Mouse (Mus musculus): ENCODE results near the gene Cyp2ab1.
"Not testable (repeated sequence)": the region's sequence is repeated elsewhere in the genome, so short reads cannot be mapped to it uniquely, and the experiment has no call there.

Cyp2ab1 gene

GRCm38 (mm10) chr16:20325286-20325685 lies at the start of gene Cyp2ab1:
TSS of gene Cyp2ab1 (minus strand) at chr16:20325404.
- no peak for DNase-seq

DNA sequence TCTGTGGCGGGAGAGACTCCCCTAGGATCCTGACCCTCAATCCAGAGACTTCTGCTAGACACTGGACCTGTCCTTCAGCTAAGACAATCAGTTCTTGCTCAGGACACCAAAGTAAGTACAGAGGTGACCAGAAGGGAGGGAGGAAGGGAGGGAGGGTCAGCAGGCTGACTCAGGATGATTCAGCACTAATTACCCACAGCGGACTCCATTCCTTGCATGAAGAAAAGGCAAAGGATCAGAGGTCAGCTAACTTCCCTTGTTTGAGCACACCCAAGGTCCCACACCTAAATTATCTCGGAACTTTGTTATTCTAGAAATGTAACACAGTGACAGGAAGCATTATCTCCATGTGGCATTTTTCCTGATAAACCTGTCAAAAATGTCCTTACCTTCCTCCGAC lies 46.5 kb upstream of the Cyp2ab1 start:
- DNase-seq, result peak; percentile 32

DNA sequence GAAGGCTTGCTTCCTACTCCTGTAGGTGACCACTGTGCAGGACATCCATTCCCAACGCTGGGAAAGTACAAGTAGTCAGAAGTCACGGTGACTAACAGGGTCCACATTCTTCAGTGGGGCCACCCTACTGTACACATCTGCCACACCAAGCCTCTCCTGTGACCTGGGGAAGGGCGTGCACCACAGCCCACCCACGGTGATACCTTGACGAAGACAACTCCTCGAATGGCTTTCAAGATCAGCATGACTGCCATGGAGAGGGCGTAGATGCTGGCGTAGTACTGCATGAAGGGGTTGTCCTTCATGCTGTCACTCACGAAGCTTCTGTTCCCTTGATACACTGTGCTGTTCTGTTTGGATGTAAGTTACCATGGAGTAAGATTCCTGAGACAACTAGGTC lies 43.0 kb upstream of the Cyp2ab1 start:
- no peak for DNase-seq

GRCm38 (mm10) chr16:20362121-20362520 lies 36.9 kb upstream of the Cyp2ab1 start:
- no peak for DNase-seq

GRCm38 (mm10) chr16:20361496-20361895 lies 36.3 kb upstream of the Cyp2ab1 start:
- DNase-seq, result not testable (repeated sequence)

DNA sequence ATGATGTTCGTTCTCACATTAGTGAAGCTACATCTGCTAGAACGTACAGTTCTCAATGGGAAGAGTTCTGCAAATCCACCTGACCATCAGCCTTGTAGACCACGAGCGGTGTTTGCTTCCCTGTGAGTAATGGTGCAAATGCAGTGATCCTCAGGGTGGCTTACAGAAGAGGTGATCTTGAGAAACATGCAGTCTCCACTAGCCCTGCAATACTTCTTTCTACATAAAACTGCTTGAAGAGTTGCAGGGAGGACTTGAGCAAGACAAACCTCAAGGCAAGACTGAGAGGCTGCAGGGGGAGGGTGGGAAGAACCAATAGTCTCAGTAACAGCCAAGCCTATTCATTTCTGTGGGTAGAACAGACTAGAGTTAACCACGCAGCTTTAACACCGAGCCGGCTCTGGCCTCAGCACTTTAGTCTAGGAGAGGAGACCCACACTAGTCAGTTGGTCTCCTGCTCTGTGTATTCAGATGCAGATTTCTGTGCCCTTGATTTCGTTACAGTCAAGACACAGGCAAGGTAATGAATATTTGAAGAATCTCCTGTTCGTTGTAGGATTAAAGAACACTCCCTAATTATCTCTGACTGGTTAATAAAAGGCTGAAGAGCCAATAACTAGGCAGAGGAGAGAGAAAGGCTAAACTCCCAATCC lies 34.6 kb upstream of the Cyp2ab1 start:
- no peak for DNase-seq

DNA sequence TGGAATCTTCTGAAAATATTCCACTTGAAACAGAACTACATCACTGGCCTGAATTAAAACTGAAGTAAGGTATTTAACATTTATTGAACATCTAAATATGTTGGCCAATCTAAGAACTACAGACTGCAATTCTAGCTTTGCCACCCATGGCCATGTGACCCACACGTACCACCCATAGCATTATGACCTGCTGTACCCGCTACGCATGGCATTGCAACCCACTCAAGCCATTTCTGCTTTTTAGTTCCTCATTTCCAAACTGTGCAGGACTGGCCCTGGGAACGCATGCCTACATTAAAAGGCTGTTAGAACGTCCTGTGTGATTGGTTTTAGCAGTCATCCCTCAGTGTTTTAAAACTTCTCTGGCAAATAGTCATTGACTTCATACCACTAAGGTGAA lies 32.6 kb upstream of the Cyp2ab1 start:
- no peak for DNase-seq

DNA sequence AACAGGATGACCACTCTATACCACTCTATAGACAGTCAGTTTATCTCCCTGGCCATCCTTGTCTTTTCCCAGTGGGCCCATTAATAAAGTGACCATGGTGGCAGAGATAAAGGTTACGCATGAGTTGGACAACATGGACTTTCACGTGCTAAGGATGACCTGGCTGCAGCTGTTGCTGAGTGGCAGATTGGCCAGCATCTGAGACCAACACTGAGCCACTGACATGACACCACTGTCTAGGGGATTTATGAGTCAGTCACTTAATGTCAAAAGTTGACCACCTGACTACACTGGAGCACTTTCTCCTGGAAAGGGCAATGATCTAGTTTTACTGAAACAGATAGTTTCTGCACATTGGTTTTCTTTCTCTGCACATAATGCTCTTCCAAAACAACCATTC lies 29.6 kb upstream of the Cyp2ab1 start:
- no peak for DNase-seq

- DNase-seq, result no peak
Measured at GRCm38 (mm10) chr16:20354011-20354410, 28.8 kb upstream of the Cyp2ab1 start.

DNA sequence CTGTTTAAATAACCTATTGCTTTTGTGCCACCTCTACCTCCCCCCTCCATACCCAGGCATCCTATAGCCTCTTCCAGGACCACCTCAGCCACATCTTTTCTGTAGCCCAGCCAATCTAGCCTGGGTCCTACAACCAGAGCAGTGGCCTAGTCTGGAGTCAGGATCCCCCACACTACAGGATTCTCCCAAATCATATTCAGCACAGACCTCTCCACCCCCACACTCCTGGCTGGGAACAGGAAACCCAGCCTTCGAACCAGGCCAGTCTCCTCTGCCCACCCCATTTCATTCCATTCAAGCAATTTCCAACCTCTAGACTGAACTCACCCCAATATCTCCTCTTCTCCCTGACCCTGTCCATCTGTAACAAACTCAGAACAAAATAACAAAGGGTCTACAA lies 20.3 kb upstream of the Cyp2ab1 start:
- DNase-seq, result no peak

GRCm38 (mm10) chr16:20338616-20339015 lies 13.4 kb upstream of the Cyp2ab1 start:
- DNase-seq, result no peak

- no peak for DNase-seq
Measured at GRCm38 (mm10) chr16:20334918-20335317, 9.7 kb upstream of the Cyp2ab1 start.

DNA sequence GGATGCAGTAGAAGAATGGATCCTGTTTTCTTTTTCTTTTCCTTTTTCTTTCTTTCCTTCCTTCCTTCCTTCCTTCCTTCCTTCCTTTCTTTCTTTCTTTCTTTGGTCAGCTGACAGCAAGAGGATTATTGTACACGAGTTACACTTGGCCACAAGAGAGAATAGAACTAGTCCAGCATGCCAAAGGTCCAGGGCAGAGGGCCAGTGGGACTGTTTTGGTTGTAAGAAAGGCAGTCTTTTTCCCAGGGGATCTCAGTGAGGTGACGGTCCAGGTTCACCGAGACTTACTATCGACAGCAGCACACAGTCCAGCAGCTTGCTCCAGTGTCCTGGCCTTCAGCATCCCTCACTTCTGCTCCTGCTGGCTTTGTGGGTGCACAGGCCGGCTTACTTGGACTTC lies 3.1 kb upstream of the Cyp2ab1 start:
- DNase-seq, result no peak

DNA sequence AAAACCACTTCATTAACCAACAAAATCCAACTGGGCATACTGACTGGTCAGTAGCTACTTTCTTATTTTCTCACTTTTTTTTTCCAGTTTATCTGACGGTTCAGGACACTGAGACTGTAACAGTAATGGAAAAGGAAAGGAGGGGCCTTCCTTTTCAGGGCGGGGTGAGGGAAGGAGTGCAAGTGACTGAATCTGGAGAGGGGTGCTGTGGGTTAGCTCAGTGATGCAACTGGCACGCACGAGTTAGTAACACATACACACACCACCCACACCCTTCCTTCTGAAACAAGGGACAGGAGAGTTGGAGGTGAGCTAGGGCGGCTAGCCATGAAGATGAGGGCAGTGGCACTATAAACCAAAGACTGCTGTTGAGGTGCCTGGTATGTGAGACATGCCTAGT lies 1.3 kb downstream of the Cyp2ab1 start:
- DNase-seq, result no peak

- no peak for DNase-seq
Measured at GRCm38 (mm10) chr16:20322274-20322673, 2.9 kb downstream of the Cyp2ab1 start.

DNA sequence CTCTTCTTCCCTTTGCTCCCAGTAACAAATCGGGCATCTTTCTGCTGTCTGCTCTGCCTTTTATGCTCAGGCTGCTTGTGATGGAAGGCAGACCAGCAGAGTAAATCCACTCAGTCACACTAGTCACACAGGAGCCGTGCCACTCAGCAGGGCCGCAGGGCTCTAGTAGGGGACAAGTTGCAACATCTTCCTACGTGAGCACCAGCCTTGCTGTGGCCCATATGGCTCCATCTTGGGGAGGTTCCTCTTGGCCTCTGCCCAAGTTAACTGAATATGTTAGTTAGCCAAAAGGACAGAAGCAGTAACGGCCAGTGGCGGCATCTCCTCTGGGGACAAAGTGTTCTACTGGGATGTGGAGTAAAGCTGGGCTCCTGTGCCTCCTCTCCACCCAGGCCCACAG lies 8.4 kb downstream of the Cyp2ab1 start:
- no peak for DNase-seq

DNA sequence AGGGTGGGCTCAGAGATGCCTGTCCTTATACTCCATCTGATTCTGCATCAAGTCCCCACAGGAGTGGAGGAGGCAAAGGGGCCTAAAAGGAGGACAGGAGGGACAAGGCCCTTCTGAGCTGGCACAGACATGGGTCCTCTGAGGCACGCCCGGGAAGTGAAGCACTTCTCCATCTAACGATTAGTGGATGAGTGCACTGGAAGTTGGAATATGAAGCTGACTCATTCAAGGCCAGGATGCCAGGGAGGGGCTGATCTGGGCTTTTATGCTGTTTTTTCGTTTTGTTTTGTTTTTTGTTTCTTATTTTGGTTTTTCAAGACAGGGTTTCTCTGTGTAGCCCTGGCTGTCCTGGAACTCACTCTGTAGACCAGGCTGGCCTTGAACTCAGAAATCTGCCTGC lies 9.9 kb downstream of the Cyp2ab1 start:
- DNase-seq, result no peak

- no peak for DNase-seq
Measured at GRCm38 (mm10) chr16:20312272-20312671, 12.9 kb downstream of the Cyp2ab1 start.

- DNase-seq, result peak; percentile 82
Measured at GRCm38 (mm10) chr16:20301770-20302649, 23.2 kb downstream of the Cyp2ab1 start, which contains the start of gene Parl. TSS of gene Parl (minus strand) at chr16:20302387.

DNA sequence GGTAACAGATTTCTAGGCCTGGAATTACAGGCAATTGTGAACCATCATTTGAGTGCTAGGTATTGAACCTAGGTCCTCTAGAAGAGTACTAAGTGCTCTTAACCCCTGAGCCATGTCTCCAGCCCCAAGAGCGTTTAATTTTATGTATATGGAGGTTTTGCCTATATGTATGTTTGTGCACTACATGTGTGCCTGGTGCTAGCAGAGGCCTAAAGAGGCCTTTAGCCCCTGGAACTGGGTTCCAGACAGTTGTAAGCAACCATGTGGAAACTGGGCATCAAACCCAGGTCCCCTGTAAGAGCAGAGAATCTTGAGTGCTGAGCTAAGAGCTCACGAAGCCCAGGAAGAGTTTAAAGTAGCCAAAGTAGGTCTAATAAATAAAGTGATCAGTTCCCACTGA lies 25.1 kb downstream of the Cyp2ab1 start:
- no peak for DNase-seq

DNA sequence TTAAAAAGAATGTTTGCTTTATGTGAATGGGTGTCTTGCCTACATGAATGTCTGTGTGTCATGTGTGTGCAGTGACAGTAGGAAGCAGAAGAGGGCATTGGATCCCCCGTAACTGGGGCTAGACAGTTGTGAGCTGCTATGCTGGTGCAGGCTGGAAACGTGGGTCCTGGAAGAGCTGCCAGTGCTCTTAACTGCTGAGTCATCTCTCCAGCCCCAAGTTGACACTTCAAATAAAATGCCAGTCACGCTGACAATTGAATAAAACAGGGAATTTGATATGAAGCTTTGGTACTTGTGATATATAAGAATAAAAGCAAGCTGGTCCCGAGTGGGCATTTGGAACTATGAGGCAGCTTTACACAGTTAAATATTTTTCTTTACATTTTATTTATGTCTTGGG lies 45.0 kb downstream of the Cyp2ab1 start:
- no peak for DNase-seq

DNA sequence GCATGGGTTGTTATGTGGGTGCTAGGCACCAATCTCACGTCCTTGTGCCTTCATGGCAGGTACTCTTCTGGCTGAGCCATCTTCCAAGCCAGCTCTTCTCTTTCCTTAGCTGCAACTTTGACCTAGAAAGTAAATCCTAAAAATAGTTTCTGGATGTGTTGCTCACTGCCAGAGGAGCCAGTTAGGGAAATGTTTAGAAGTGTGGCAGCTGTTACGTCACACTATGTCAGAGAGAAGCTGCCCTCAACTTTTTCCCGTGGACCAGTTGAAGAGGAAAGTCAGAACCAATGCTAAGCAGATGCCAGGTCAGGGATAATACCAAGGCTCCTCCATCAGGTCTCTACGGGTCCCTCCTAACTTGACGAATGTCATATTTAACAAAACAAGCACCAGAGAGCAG lies 45.8 kb downstream of the Cyp2ab1 start:
- DNase-seq, result no peak

DNA sequence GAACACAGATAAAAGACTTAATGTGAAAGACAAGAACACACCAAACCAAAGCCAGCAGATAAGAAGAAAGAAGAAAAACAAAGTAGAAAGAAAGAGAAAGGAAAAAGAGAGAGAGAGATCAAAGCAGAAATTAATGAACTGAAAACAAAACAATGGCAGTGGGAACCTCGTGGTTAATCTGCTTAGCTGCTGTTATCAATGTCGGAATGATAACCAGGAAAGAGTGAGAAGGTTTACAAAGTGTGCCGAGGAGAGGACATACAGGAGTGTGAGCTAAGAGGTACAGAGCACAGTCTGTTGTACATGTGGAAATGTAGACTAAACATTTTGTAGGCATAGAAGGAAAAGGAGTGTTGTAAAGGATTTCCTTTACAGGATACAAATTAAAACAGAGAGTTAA lies 52.2 kb downstream of the Cyp2ab1 start:
- no peak for DNase-seq

DNA sequence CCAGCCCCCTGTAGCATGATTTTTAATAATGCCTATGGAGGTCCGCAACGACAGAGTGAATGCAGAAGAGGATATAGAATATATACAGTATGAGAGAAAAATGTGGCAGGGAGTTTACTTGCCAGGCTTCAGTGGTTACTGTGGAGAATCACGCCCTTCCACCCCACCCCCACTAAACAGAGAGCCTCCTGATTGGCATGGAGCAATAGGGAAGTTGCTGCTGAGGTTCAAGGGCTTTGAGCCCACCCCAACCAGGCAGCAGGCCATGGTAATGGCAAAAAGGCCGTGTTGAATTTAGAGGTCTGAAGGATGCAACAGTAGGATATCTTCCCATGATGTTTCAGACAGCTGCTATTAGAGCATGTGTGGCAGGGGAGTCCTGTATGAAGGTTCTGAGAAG lies 53.9 kb downstream of the Cyp2ab1 start:
- DNase-seq, result no peak

Measured in kidney, adult 9 months (tissue).